Mouse (Mus musculus): Measurements from ENCODE around the gene Sept9. TPM values are rescaled to one million over a fixed set of nuclear protein-coding genes. Genes with fewer than 3 reads are reported as not detected.

The Sept9 gene
- polyA plus RNA-seq, 1 experiment, result 34.6 TPM

GRCm38 (mm10) chr11:117225531-117226213 is 26.2 kb downstream of the Sept9 start:
- TF ChIP-seq CTCF (IDR thresholded peaks at IDR 0.05; ENCODE audit: extremely low read depth, insufficient read depth, low read length), result no peak
- peaks cover 1% of the 10 kb centered on the region; the same call in 1 of the 2 replicates for H3K4me1 ChIP-seq (ENCODE audit: control insufficient read depth, insufficient read depth, low read length)
- H3K27ac ChIP-seq (ENCODE audit: insufficient read depth, low read length), result no peak overlapping the region
- no peak overlapping the region for H3K4me3 ChIP-seq (ENCODE audit: insufficient read depth, low read length)

DNA sequence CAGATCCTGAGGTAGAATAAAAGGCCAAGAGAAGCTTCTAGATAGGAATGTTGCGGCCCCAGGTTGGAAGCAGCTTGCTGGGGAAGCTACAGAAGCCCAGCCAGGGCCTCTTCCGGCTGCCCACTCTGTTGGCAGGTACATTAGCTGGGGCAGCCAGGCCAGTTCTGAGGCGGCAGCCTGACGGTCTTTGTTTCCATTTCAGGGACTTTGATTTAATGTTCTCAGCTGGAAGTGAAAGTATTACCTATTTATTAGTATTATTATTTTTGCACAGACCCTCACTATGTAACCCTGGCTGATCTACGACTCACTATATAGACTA is 26.7 kb downstream of the Sept9 start:
- H3K27ac ChIP-seq (ENCODE audit: insufficient read depth, low read length), result no peak overlapping the region
- H3K4me3 ChIP-seq (ENCODE audit: insufficient read depth, low read length), result no peak overlapping the region
- peaks cover 1% of the 10 kb centered on the region; the same call in 1 of the 2 replicates for H3K4me1 ChIP-seq (ENCODE audit: control insufficient read depth, insufficient read depth, low read length)
- TF ChIP-seq CTCF (IDR thresholded peaks at IDR 0.05; ENCODE audit: extremely low read depth, insufficient read depth, low read length) (no peak), POLR2A (IDR thresholded peaks at IDR 0.05; ENCODE audit: extremely low read depth, insufficient read depth, low read length) (no peak)

- Histone ChIP-seq H3K4me1 (ENCODE audit: control insufficient read depth, insufficient read depth, low read length) (peaks cover 3% of the 10 kb centered on the region; the same call in 1 of the 2 replicates), H3K4me3 (ENCODE audit: insufficient read depth, low read length) (no peak overlapping the region), H3K27ac (ENCODE audit: insufficient read depth, low read length) (no peak overlapping the region)
- TF ChIP-seq CTCF (IDR thresholded peaks at IDR 0.05; ENCODE audit: extremely low read depth, insufficient read depth, low read length) (no peak), POLR2A (IDR thresholded peaks at IDR 0.05; ENCODE audit: extremely low read depth, insufficient read depth, low read length) (no peak)
Measured at GRCm38 (mm10) chr11:117228139-117228538, 28.7 kb downstream of the Sept9 start.

GRCm38 (mm10) chr11:117231551-117231950 is 32.1 kb downstream of the Sept9 start:
- H3K4me3 ChIP-seq (ENCODE audit: insufficient read depth, low read length), result no peak overlapping the region
- H3K4me1 ChIP-seq (ENCODE audit: control insufficient read depth, insufficient read depth, low read length), result peaks cover 5% of the 10 kb centered on the region
- TF ChIP-seq POLR2A (IDR thresholded peaks at IDR 0.05; ENCODE audit: extremely low read depth, insufficient read depth, low read length) (no peak), CTCF (IDR thresholded peaks at IDR 0.05; ENCODE audit: extremely low read depth, insufficient read depth, low read length) (no peak)
- H3K27ac ChIP-seq (ENCODE audit: insufficient read depth, low read length), result peak overlapping the region; percentile 35; the same call in 1 of the 2 replicates

- no peak for TF ChIP-seq POLR2A (IDR thresholded peaks at IDR 0.05; ENCODE audit: extremely low read depth, insufficient read depth, low read length)
- TF ChIP-seq CTCF (IDR thresholded peaks at IDR 0.05; ENCODE audit: extremely low read depth, insufficient read depth, low read length), result no peak
- H3K4me3 ChIP-seq (ENCODE audit: insufficient read depth, low read length), result peak overlapping the region; percentile 24; the same call in 1 of the 2 replicates
Measured at GRCm38 (mm10) chr11:117232032-117232431, 32.6 kb downstream of the Sept9 start.

GRCm38 (mm10) chr11:117232886-117233458 is 33.5 kb downstream of the Sept9 start:
- Histone ChIP-seq H3K27ac (ENCODE audit: insufficient read depth, low read length) (no peak overlapping the region), H3K4me1 (ENCODE audit: control insufficient read depth, insufficient read depth, low read length) (peaks cover 5% of the 10 kb centered on the region), H3K4me3 (ENCODE audit: insufficient read depth, low read length) (no peak overlapping the region; the same call in none of the 2 replicates)
- TF ChIP-seq POLR2A (IDR thresholded peaks at IDR 0.05; ENCODE audit: extremely low read depth, insufficient read depth, low read length) (no peak), CTCF (IDR thresholded peaks at IDR 0.05; ENCODE audit: extremely low read depth, insufficient read depth, low read length) (no peak)

More at GRCm38 (mm10) chr11:117232032-117232431, 32.6 kb downstream of the Sept9 start:
- Histone ChIP-seq H3K4me1 (ENCODE audit: control insufficient read depth, insufficient read depth, low read length) (peaks cover 5% of the 10 kb centered on the region), H3K27ac (ENCODE audit: insufficient read depth, low read length) (peak overlapping the region; percentile 35; the same call in 1 of the 2 replicates)

GRCm38 (mm10) chr11:117233818-117234217 is 34.4 kb downstream of the Sept9 start:
- Histone ChIP-seq H3K4me3 (ENCODE audit: insufficient read depth, low read length) (no peak overlapping the region), H3K27ac (ENCODE audit: insufficient read depth, low read length) (no peak overlapping the region), H3K4me1 (ENCODE audit: control insufficient read depth, insufficient read depth, low read length) (peaks cover 3% of the 10 kb centered on the region)
- TF ChIP-seq CTCF (IDR thresholded peaks at IDR 0.05; ENCODE audit: extremely low read depth, insufficient read depth, low read length), result no peak
- no peak for TF ChIP-seq POLR2A (IDR thresholded peaks at IDR 0.05; ENCODE audit: extremely low read depth, insufficient read depth, low read length)

DNA sequence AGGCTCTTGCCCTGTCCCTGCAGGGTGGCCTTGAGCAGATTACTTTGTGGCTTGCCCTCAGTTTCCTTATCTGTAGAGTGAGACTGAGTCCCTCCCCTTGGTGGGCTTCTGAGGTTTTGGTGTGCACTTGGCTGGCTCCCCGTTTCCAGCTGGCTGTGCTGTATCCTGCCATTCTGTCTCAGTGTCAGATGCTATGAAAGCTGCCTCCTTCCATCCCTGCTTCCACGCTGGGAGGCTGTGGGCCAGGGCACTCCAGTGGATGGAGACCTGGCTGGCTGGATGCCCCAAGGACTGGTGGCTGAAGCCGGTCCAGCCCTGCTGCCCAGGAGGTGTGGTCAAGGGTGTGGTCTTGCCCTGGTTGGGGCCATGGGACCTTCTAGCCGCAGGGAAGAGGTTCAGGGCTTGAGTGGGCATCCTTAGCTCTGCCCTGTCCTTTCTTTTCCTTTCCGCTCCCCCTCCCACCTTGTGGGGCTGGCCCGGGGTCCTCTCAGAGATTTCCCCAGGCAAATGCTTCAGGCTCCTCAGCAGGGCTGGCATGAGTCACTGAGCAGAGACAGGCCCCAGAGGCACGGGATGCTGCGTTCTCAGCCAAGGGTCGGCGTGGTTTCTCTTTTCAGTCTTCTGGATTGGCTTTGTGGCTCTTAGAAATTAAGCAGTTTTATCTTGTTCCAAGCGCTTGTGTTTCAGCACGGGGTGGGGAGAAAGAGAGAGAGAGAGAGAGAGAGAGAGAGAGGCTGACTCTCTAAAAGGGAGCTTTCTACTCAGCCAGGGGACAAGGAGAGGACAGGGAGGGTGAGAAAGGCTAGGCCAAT is 35.8 kb downstream of the Sept9 start:
- Histone ChIP-seq H3K27ac (ENCODE audit: insufficient read depth, low read length) (no peak overlapping the region), H3K4me1 (ENCODE audit: control insufficient read depth, insufficient read depth, low read length) (peaks cover 3% of the 10 kb centered on the region), H3K4me3 (ENCODE audit: insufficient read depth, low read length) (no peak overlapping the region)
- TF ChIP-seq POLR2A (IDR thresholded peaks at IDR 0.05; ENCODE audit: extremely low read depth, insufficient read depth, low read length), result no peak
- no peak for TF ChIP-seq CTCF (IDR thresholded peaks at IDR 0.05; ENCODE audit: extremely low read depth, insufficient read depth, low read length)

DNA sequence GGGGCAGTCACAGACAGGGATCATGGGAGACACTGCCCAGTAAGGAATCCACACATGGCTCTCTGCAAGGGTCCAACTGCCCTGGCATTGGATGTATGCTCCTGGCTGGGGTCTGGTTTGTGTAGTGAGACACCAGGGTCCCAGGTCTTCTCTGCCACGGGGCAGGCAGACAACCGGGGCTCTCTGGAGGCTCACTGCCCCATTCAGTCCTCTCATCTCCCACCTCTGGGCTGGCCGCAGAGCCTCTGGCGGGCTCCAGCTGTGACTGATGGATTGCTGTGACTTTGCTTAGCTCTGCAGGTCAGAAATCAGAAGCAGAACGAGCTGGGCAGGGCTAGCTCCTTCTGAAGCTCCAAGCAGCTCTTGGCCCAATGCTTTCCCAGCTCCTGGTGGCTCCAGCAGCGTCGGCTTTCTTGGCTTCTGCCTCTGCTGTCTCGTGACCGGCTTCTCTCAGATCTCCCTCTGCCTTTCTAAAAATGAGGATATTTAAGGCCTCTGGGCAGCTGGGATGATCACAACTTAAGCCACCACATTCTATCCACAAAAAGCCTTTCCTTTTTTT is 36.5 kb downstream of the Sept9 start:
- Histone ChIP-seq H3K4me1 (ENCODE audit: control insufficient read depth, insufficient read depth, low read length) (peaks cover 3% of the 10 kb centered on the region), H3K4me3 (ENCODE audit: insufficient read depth, low read length) (no peak overlapping the region), H3K27ac (ENCODE audit: insufficient read depth, low read length) (no peak overlapping the region)
- TF ChIP-seq CTCF (IDR thresholded peaks at IDR 0.05; ENCODE audit: extremely low read depth, insufficient read depth, low read length), result no peak
- TF ChIP-seq POLR2A (IDR thresholded peaks at IDR 0.05; ENCODE audit: extremely low read depth, insufficient read depth, low read length), result peak; percentile 46; the same call in 1 of the 2 replicates

Data from cortical plate, adult 2 months (tissue).